Mouse (Mus musculus) forebrain, embryonic 16.5 days (tissue): ENCODE data around the gene Prr5. TPM values are rescaled to one million over a fixed set of nuclear protein-coding genes. Genes with fewer than 3 reads are reported as not detected.
A peak's percentile ranks its signal among the peaks of the same experiment; 100 is the strongest.
"Not testable (repeated sequence)": the region's sequence is repeated elsewhere in the genome, so short reads cannot be mapped to it uniquely, and the experiment has no call there.

Source experiments
- ATAC-seq: fragments of 200-750 bp; cut with Nextera tagmentation; 2 replicates; pipeline ENCODE4 v1.8.0; 2017; ENCODE audit warnings: mild to moderate bottlenecking, moderate library complexity
- H3K27ac ChIP-seq: fragments of 300-500 bp; sonication (generic); 2 replicates; pipeline ENCODE4 v1.5.1; 2014; ENCODE audit warnings: low read length, control low read depth
- H3K27me3 ChIP-seq: fragments of 300-500 bp; sonication (generic); replicated peaks from 2 replicates; pipeline ENCODE4 v1.6.1; 2014; ENCODE audit warnings: low read length; ENCODE audit not compliant: control insufficient read depth, insufficient read depth
- H3K36me3 ChIP-seq: fragments of 300-500 bp; sonication (generic); 2 replicates; pipeline ENCODE4 v1.6.1; 2014; ENCODE audit not compliant: control insufficient read depth, insufficient read depth
- H3K4me1 ChIP-seq: fragments of 300-500 bp; sonication (generic); replicated peaks from 2 replicates; pipeline ENCODE4 v1.6.1; 2014; ENCODE audit warnings: low read length; ENCODE audit not compliant: control insufficient read depth, insufficient read depth
- H3K4me2 ChIP-seq: fragments of 300-500 bp; sonication (generic); 2 replicates; pipeline ENCODE4 v1.6.1; 2014; ENCODE audit warnings: mild to moderate bottlenecking, low read length, control low read depth
- H3K4me3 ChIP-seq: fragments of 300-500 bp; sonication (generic); replicated peaks from 2 replicates; pipeline ENCODE4 v1.5.1; 2014; ENCODE audit warnings: mild to moderate bottlenecking, low read length, control low read depth
- H3K9ac ChIP-seq: fragments of 300-500 bp; sonication (generic); replicated peaks from 2 replicates; pipeline ENCODE4 v1.6.1; 2014; ENCODE audit warnings: low read depth, low read length, control low read depth
- H3K9me3 ChIP-seq: fragments of 300-500 bp; sonication (generic); 2 replicates; pipeline ENCODE4 v1.6.1; 2016; ENCODE audit warnings: low read length; ENCODE audit not compliant: control insufficient read depth
- WGBS: fragments of 180-500 bp; shearing (Covaris S2); extraction: QIAGEN DNeasy Blood & Tissue Kit; methylation state at CpG from one replicate; pipeline ENCODE4 v1.1.7; 2014; 5-methylcytosine and 5-hydroxymethylcytosine counted together
- polyA plus RNA-seq: library from polyadenylated mRNA; unstranded; fragments of >200 nt; fragmentation: Nextera tagmentation; extraction: Ambion mirVana; gene quantifications from 2 replicates; pipeline ENCODE4 v1.2.1, GENCODE M21; 2015

The Prr5 gene
- polyA plus RNA-seq, 1 experiment from 2014 or later: 16.4 TPM

GRCm38 (mm10) chr15:84715132-84715531 is 45.7 kb downstream of the Prr5 start:
- 37% methylated on average over 11 of the region's 11 CpGs for WGBS
- peak overlapping the region; percentile 21 for H3K4me3 ChIP-seq
- peak overlapping the region; percentile 45 for H3K4me2 ChIP-seq

GRCm38 (mm10) chr15:84717570-84718270 is 48.3 kb downstream of the Prr5 start:
- Histone ChIP-seq H3K27me3 (peaks cover 15% of the 10 kb centered on the region), H3K4me1 (peaks cover 16% of the 10 kb centered on the region)
- H3K9ac ChIP-seq, H3K9me3 ChIP-seq, H3K4me2 ChIP-seq, ATAC-seq, H3K36me3 ChIP-seq, H3K27ac ChIP-seq, H3K4me3 ChIP-seq: not testable (repeated sequence)
- 64% methylated on average over 6 of the region's 6 CpGs for WGBS

More at GRCm38 (mm10) chr15:84715132-84715531, 45.7 kb downstream of the Prr5 start:
- peak overlapping the region; percentile 14; the same call in 1 of the 2 replicates for H3K9ac ChIP-seq
- H3K27me3 ChIP-seq: peaks cover 11% of the 10 kb centered on the region
- no peak for ATAC-seq
- H3K9me3 ChIP-seq: no peaks in the 10 kb centered on the region
- peaks cover 13% of the 10 kb centered on the region for H3K4me1 ChIP-seq
- H3K36me3 ChIP-seq: no peaks in the 10 kb centered on the region
- peak overlapping the region; percentile 1 for H3K27ac ChIP-seq

DNA sequence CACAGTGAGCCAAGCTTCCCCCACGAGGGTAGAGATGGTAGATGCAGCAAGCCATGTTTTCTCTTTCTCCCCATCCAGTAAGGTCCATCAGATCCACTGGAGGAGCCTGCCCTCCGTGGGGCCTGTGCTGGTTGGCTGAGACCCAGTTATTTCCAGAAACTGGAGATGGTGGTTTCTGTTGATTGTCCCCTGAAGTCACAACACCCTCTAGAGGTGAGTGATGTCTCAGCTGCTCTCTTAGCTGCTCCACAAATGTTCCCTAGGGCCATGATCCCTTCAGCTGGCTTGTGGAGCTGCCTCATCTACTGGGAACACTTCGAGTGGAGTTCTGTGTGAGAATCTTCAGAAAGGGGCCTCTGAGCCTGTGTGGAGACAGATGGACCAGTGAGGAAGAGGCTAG is 49.4 kb downstream of the Prr5 start:
- Histone ChIP-seq H3K9me3 (no peaks in the 10 kb centered on the region), H3K27me3 (peaks cover 15% of the 10 kb centered on the region), H3K36me3 (no peaks in the 10 kb centered on the region), H3K4me1 (peaks cover 16% of the 10 kb centered on the region), H3K4me2 (no peak overlapping the region), H3K9ac (no peak overlapping the region), H3K27ac (no peak overlapping the region), H3K4me3 (no peak overlapping the region)
- no peak for ATAC-seq
- WGBS: 71% methylated on average over 3 of the region's 3 CpGs

DNA sequence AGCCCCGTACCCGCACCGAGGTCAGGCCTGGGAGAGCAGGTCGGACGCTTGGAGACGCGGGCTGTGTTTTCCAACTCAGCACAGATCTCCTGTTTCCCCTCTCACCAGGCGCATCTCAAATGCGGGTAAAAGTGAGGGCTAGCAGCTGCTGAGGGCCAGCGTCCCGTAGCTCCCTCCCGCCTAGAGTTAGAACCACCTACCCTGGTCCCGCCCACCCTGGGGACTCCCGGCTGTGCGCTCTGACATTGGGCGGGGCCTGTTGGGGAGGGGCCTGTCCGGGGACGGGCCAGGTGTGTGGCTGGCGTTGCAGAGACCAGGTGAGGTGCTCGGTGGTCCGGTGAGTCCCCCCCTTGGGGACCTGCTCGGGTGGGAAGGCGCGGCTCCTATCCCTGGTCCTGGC is 50.4 kb downstream of the Prr5 start, which contains the start of gene Arhgap8:
Gene Arhgap8 (plus strand): TSS at position 262 of the 400 bp plus-strand sequence.
- peak within 1 kb of the TSS; percentile 33 for H3K4me2 ChIP-seq
- WGBS: 3% methylated on average over 24 of the region's 24 CpGs

GRCm38 (mm10) chr15:84720291-84721204 is 51.1 kb downstream of the Prr5 start:
- ATAC-seq: no peak
- no peak overlapping the region for H3K9ac ChIP-seq
- no peak overlapping the region for H3K27ac ChIP-seq
- H3K9me3 ChIP-seq: no peaks in the 10 kb centered on the region
- no peaks in the 10 kb centered on the region for H3K36me3 ChIP-seq
- H3K4me3 ChIP-seq: no peak overlapping the region
- peak overlapping the region; percentile 33 for H3K4me2 ChIP-seq
- 6% methylated on average over 33 of the region's 33 CpGs for WGBS
- peaks cover 15% of the 10 kb centered on the region for H3K27me3 ChIP-seq
- H3K4me1 ChIP-seq: peaks cover 8% of the 10 kb centered on the region

More for the DNA sequence above, 50.4 kb downstream of the Prr5 start, which contains the start of gene Arhgap8:
- Histone ChIP-seq H3K27ac (no peak within 1 kb of the TSS), H3K4me3 (0 out of 2 replicates have a peak within 1 kb of the TSS, but pooled peaks have one; percentile 3), H3K4me1 (peaks cover 11% of the 10 kb centered on the region), H3K27me3 (peaks cover 15% of the 10 kb centered on the region), H3K9ac (no peak within 1 kb of the TSS), H3K36me3 (no peaks in the 10 kb centered on the region), H3K9me3 (no peaks in the 10 kb centered on the region)
- ATAC-seq: no peak

GRCm38 (mm10) chr15:84723656-84724055 is 54.2 kb downstream of the Prr5 start:
- not testable (repeated sequence) for H3K9me3 ChIP-seq, H3K9ac ChIP-seq, H3K4me2 ChIP-seq, H3K4me3 ChIP-seq, ATAC-seq, H3K4me1 ChIP-seq, H3K36me3 ChIP-seq, H3K27ac ChIP-seq
- 91% methylated on average over 1 of the region's 1 CpGs for WGBS
- peaks cover 15% of the 10 kb centered on the region for H3K27me3 ChIP-seq

- 72% methylated on average over 4 of the region's 4 CpGs for WGBS
Observed at GRCm38 (mm10) chr15:84724199-84724598, 54.8 kb downstream of the Prr5 start.

DNA sequence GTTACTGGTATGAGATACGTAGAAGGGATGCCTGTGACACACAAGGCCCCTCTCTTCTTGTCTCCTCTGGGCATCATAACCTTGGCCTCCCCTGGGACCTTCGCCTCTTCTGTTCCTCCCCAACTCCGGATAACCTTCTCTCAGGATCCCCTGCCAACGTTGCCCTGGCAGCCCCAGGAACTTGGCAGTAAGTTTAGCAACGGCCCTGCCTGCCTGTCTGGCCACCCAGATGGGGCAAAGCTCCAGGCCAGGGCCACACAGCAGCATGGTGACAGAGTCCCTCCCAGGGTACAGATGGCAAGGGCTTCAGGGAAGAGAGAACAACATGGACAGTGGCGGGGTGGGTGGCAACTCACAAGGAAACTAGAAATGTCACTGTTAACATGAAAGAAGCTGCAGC is 60.3 kb downstream of the Prr5 start:
- 62% methylated on average over 6 of the region's 6 CpGs for WGBS
- H3K9ac ChIP-seq: no peak overlapping the region
- H3K4me3 ChIP-seq: no peak overlapping the region
- H3K4me2 ChIP-seq: no peak overlapping the region
- no peaks in the 10 kb centered on the region for H3K27me3 ChIP-seq
- H3K4me1 ChIP-seq: peaks cover 2% of the 10 kb centered on the region; the same call in 1 of the 2 replicates
- no peaks in the 10 kb centered on the region for H3K36me3 ChIP-seq
- H3K9me3 ChIP-seq: no peaks in the 10 kb centered on the region
- no peak overlapping the region for H3K27ac ChIP-seq
- no peak for ATAC-seq

More at GRCm38 (mm10) chr15:84724199-84724598, 54.8 kb downstream of the Prr5 start:
- no peak overlapping the region for H3K4me2 ChIP-seq
- no peaks in the 10 kb centered on the region for H3K36me3 ChIP-seq
- peaks cover 12% of the 10 kb centered on the region; the same call in 1 of the 2 replicates for H3K27me3 ChIP-seq
- no peak overlapping the region for H3K4me3 ChIP-seq
- H3K9ac ChIP-seq: no peak overlapping the region
- no peak for ATAC-seq
- H3K9me3 ChIP-seq: no peaks in the 10 kb centered on the region
- peaks cover 10% of the 10 kb centered on the region for H3K4me1 ChIP-seq
- no peak overlapping the region for H3K27ac ChIP-seq

DNA sequence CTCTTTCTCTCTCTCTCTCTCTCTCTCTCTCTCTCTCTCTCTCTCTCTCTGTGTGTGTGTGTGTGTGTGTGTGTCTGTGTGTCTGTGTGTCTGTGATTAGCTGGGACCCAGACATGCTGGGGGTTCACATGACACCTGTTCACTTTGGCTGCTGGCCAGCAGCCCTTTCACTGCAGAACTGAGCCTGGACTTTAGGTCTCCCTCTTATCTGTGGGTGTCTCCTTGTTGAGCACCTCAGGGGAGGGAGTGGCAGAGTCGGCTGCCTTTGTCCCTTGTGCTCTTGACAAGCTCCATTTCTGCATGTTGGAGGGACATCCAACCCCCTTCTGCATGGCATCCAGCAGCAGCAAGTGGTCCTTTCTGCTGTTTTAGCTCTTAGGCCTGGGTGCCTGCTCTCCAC is 61.5 kb downstream of the Prr5 start:
- Histone ChIP-seq H3K4me2 (no peak overlapping the region), H3K27ac (no peak overlapping the region), H3K9ac (no peak overlapping the region), H3K4me1 (peaks cover 2% of the 10 kb centered on the region; the same call in 1 of the 2 replicates), H3K27me3 (no peaks in the 10 kb centered on the region), H3K9me3 (no peaks in the 10 kb centered on the region), H3K4me3 (no peak overlapping the region), H3K36me3 (no peaks in the 10 kb centered on the region)
- no peak for ATAC-seq
- WGBS: 77% methylated on average over 1 of the region's 1 CpGs
